Comparison of ENCODE assay signal across 8 mouse cellular contexts in the genomic region with DNA sequence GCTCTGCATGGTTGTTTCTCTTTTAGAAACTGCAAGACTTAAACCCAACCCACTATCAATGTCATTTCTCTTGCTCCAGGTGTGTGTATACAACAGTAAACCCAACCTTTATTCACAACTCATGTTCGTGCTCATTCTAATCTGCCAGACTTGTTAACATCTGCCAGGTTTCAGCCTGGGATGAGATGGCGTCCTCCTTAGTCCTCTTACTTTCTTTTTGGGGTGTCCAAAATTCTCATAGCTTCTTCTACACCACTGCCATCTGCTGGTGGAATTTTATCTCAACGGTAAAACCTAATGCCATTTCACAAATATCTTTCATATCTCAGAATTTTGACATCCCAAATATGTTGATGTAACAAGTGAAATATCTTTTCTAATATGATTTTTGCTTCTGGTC. TPM values are rescaled to one million over a fixed set of nuclear protein-coding genes. Genes with fewer than 3 reads are reported as not detected.
A peak's percentile ranks its signal among the peaks of the same experiment; 100 is the strongest.
DNase-seq lines count a peak whose midpoint lies in the region; ATAC-seq and TF ChIP-seq lines count a peak whose summit lies in the region.

No protein-coding gene starts in this region.

- H3K4me1 ChIP-seq in lung, postnatal 0 days (ENCODE audit: insufficient read depth, low read depth, low read length): no peaks in the 10 kb centered on the region

- no peak overlapping the region for H3K27ac ChIP-seq in lung, postnatal 0 days (ENCODE audit: low read length)

- 0 out of 2 replicates have a peak overlapping the region, but pooled peaks have one; percentile 19 for H3K4me3 ChIP-seq in lung, postnatal 0 days (ENCODE audit: low read depth, low read length)

- H3K9me3 ChIP-seq in lung, postnatal 0 days (ENCODE audit: low read length): no peaks in the 10 kb centered on the region

- peak overlapping the region; percentile 49 for H3K4me2 ChIP-seq in lung, postnatal 0 days (replicated peaks; ENCODE audit: low read depth, low read length)

- peak; percentile 12 to 13 for DNase-seq in cerebellum, adult 18-20 months
- DNase-seq in right cerebral cortex, postnatal 14 days: peak; percentile 21
- no peak for DNase-seq in right cerebral cortex, adult 18-20 months
- peak; percentile 51 for DNase-seq in embryo, embryonic 10 days (ENCODE audit: low spot score)
- DNase-seq in hindlimb bud, embryonic 11.5 days (ENCODE audit: extremely low spot score, low read depth, low spot score): peak; percentile 30
- peak; percentile 87 for DNase-seq in lung, postnatal 0 days (ENCODE audit: low spot score)
- peak; percentile 61 for DNase-seq in thymus, postnatal 14 days

- H3K9ac ChIP-seq in lung, postnatal 0 days (replicated peaks; ENCODE audit: low read depth): no peak overlapping the region

- TF ChIP-seq EP300 in lung, postnatal 0 days (IDR thresholded peaks at IDR 0.05): no peak

- WGBS in lung, postnatal 0 days: 12% methylated on average over 3 of the region's 3 CpGs

- peak; percentile 75 for TF ChIP-seq CTCF in lung, postnatal 0 days (IDR thresholded peaks at IDR 0.05)

- ATAC-seq in cerebellum, adult (ENCODE audit: insufficient number of reproducible peaks, low FRiP score, low TSS enrichment): no peak
- ATAC-seq in lung, postnatal 0 days: no peak

- no peaks in the 10 kb centered on the region for H3K36me3 ChIP-seq in lung, postnatal 0 days (ENCODE audit: insufficient read depth, low read length)

- no peaks in the 10 kb centered on the region for H3K27me3 ChIP-seq in lung, postnatal 0 days (replicated peaks; ENCODE audit: insufficient read depth, low read length)

RNA-seq across cellular contexts. Expression of a gene that starts 2.5 kb away (rescaled TPM):
- polyA plus RNA-seq in lung, postnatal 0 days (2015; fragmentation: Nextera tagmentation; extraction: Ambion mirVana): 35.7 and 41.4 TPM in 2 replicates

RNA-seq across cellular contexts. Expression of a gene that starts 53.8 kb away (rescaled TPM):
- polyA plus RNA-seq in lung, postnatal 0 days (2015; fragmentation: Nextera tagmentation; extraction: Ambion mirVana): 347 and 455 TPM in 2 replicates
